Mouse (Mus musculus) layer of hippocampus, postnatal 36 days (tissue): ENCODE results near the gene Mturn. TPM values are rescaled to one million over a fixed set of nuclear protein-coding genes. Genes with fewer than 3 reads are reported as not detected.

ENCODE experiments used
- DNase-seq, 2 experiments: peaks; one replicate each; pipeline ENCODE4 v3.0.0; 2022
- total RNA-seq, 2 experiments: library from RNA; stranded (reverse); gene quantifications; 2 replicates each; pipeline ENCODE4 v1.2.3; 2021

Gene Mturn
- total RNA-seq, 2 experiments from 2014 or later, result 144 to 156 TPM

DNA sequence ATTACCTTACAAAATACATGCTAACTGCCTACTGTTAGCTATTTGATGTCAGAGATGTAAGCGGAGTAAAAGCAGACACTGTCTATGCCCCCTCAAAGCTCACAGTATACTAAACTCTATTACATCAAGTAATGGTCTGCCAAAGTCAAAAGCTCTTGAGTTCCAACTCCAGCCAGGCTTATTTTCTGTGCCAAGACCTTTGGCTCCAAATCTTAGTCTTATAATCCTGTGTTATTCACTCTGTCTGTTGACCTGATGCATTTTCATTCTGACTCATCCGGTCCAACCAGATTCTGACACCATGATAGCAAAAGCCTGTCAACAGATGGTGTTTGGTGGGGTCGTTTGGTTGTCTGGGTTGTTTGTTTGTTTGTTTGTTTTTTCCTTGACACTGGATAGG lies 50.3 kb downstream of the Mturn start:
- no peak for DNase-seq

GRCm38 (mm10) chr6:54732721-54733120 lies 51.3 kb downstream of the Mturn start:
- DNase-seq, result no peak

GRCm38 (mm10) chr6:54736126-54736525 lies 54.7 kb downstream of the Mturn start:
- DNase-seq, result no peak

- no peak for DNase-seq
Observed at GRCm38 (mm10) chr6:54737255-54737654, 55.8 kb downstream of the Mturn start.

DNA sequence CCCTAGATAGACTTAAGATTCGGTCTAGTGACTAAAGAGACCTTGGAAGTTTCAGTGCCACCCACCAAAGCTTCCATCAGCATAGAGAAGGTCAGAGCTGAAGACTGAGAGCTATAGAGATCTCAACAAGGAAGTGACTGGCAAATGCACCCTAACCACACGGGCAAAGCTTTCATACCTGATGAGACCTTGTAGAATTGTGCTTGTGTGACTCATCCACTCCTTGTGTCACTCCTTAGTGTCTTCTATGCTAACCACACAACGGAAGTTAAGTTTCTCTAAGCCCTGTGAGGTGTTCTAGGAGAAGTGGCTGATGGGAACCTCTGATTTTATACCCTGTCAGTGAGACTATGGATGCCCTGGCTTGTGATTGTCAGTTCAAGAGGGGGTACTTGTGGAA lies 56.3 kb downstream of the Mturn start:
- DNase-seq, result no peak

GRCm38 (mm10) chr6:54749056-54749455 lies 67.6 kb downstream of the Mturn start:
- no peak for DNase-seq

DNA sequence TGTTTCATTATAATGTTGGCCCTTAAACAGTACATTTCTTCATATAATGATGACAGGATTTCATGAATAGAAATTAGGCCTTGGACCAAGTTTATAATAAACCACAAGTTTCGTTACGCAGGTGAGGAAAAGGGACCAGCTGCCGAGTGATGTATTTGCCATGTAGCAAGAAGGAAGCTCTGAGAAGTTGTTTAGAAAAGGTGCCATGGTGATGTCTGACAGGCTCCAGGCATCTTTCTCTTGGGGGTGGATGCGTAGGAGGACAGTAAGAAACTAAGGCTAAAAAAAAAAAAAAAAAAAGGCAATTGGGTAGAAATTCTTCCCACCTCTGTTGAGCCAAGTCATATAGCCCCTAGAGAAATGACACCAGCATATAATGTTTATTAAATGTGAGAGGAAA lies 70.2 kb downstream of the Mturn start:
- DNase-seq, result no peak

- no peak for DNase-seq
Observed at GRCm38 (mm10) chr6:54752076-54752475, 70.7 kb downstream of the Mturn start.

Other genes with a start within 250 kb of the Mturn start
- 10 to 100 TPM; 94.4 to 96.4 TPM for gene Scrn1, start 115.1 kb upstream of the Mturn start, total RNA-seq
- gene Plekha8, start 86.5 kb upstream of the Mturn start, total RNA-seq, result 10 to 100 TPM; 13.0 to 14.0 TPM
- 10 to 100 TPM; 14.5 to 14.8 TPM for gene Fkbp14, start 84.3 kb upstream of the Mturn start, total RNA-seq
- 10 to 100 TPM; 23.0 to 23.6 TPM for gene Znrf2, start 135.3 kb downstream of the Mturn start, total RNA-seq